Mouse (Mus musculus) stomach, embryonic 14.5 days (tissue): ENCODE data around the gene Ppm1l. TPM values are rescaled to one million over a fixed set of nuclear protein-coding genes. Genes with fewer than 3 reads are reported as not detected.

Experiments
- ATAC-seq: fragments of 200-750 bp; cut with Nextera tagmentation; 2 replicates; pipeline ENCODE4 v1.8.0; 2017; ENCODE audit warnings: low read depth, moderate TSS enrichment; ENCODE audit not compliant: insufficient number of reproducible peaks, insufficient read depth, low FRiP score
- H3K27ac ChIP-seq: fragments of 300-500 bp; sonication (generic); 2 replicates; pipeline ENCODE4 v1.5.1; 2014; ENCODE audit warnings: mild to moderate bottlenecking, low read length, moderate library complexity, mixed read lengths
- H3K27me3 ChIP-seq: fragments of 300-500 bp; sonication (generic); 2 replicates; pipeline ENCODE4 v1.6.1; 2014; ENCODE audit warnings: low read length, control low read depth, mixed read lengths; ENCODE audit not compliant: control insufficient read depth, insufficient read depth
- H3K36me3 ChIP-seq: fragments of 300-500 bp; sonication (generic); 2 replicates; pipeline ENCODE4 v1.6.1; 2014; ENCODE audit warnings: mild to moderate bottlenecking, control low read depth, low read length, moderate library complexity, mixed read lengths; ENCODE audit not compliant: control insufficient read depth, insufficient read depth
- H3K4me1 ChIP-seq: fragments of 300-500 bp; sonication (generic); 2 replicates; pipeline ENCODE4 v1.6.1; 2014; ENCODE audit warnings: low read length, control low read depth, mixed read lengths; ENCODE audit not compliant: control insufficient read depth, insufficient read depth
- H3K4me2 ChIP-seq: fragments of 300-500 bp; sonication (generic); replicated peaks from 2 replicates; pipeline ENCODE4 v1.6.1; 2014; ENCODE audit warnings: low read depth, low read length, control low read depth
- H3K4me3 ChIP-seq: fragments of 300-500 bp; sonication (generic); 2 replicates; pipeline ENCODE4 v1.5.1; 2014; ENCODE audit warnings: low read depth, low read length, control low read depth
- H3K9ac ChIP-seq: fragments of 300-500 bp; sonication (generic); replicated peaks from 2 replicates; pipeline ENCODE4 v1.6.1; 2014; ENCODE audit warnings: low read depth, mild to moderate bottlenecking, control low read depth, low read length, moderate library complexity, mixed read lengths
- H3K9me3 ChIP-seq: fragments of 300-500 bp; sonication (generic); 2 replicates; pipeline ENCODE4 v1.6.1; 2016; ENCODE audit warnings: low read depth, low read length, control low read depth; ENCODE audit not compliant: control insufficient read depth
- WGBS: fragments of 180-500 bp; shearing (Covaris S2); extraction: QIAGEN DNeasy Blood & Tissue Kit; methylation state at CpG from one replicate; pipeline ENCODE4 v1.1.7; 2014; 5-methylcytosine and 5-hydroxymethylcytosine counted together
- polyA plus RNA-seq: library from polyadenylated mRNA; unstranded; fragments of >200 nt; fragmentation: Nextera tagmentation; extraction: Ambion mirVana; gene quantifications from 2 replicates; pipeline ENCODE4 v1.2.1, GENCODE M21; 2014

Ppm1l gene
- polyA plus RNA-seq, 1 experiment from 2014 or later = 8.0 TPM

DNA sequence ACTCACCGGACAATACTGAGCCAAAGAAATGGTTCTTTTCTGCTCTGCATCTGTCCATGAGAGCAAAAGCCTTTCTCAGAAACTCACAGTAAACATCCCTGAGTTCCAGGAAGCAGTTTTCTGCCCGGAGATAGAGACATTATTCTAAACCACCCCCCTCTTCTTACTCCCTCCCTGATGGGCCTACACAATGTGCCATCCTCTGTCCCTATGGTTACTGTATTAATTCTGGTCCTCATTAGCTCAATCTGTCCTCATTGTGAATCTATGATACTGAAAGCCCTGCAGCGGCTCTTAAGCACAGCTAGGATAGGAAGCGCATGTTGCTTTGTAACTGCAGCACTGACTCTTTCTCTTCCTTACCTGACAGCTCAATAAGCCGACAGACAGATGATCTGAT, 228.4 kb downstream of the Ppm1l start:
- H3K4me3 ChIP-seq = no peak overlapping the region
- 74% methylated on average over 5 of the region's 5 CpGs for WGBS
- no peaks in the 10 kb centered on the region for H3K36me3 ChIP-seq
- no peaks in the 10 kb centered on the region for H3K4me1 ChIP-seq
- H3K9ac ChIP-seq = no peak overlapping the region
- no peaks in the 10 kb centered on the region for H3K27me3 ChIP-seq
- no peak overlapping the region for H3K27ac ChIP-seq
- ATAC-seq = no peak
- H3K4me2 ChIP-seq = no peak overlapping the region
- H3K9me3 ChIP-seq = no peaks in the 10 kb centered on the region

DNA sequence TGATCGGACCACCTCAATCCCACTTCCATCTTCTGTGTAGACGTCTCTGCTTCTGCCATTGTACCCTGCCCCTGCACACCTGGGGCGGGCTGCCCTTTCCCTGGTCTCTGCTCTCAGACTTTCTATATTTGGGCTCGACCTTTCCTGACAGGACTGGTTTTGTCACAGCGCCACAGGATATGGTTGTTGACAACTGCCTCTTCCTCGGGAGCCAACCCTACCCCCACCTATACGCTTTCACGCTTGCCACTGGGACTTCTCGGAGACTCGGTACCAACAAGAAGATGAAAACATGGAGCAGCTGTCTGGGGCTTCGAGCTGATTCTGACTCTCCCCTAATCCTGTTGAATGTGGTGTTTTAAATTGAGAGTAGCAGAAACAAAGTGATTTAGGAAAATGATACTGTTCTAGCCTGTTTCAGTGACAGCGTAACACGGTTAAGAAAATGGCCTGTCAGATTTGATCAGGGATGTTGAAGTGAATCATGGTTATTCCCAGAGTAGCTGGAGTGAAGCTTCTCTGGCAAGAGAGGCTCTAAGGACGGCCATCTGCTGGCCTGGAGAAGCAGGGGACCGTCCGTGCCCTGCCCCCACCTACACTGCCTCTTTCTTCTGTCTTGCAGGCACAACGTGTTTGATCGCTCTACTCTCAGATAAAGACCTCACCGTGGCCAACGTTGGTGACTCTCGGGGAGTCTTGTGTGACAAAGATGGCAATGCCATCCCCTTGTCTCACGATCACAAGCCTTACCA, 232.2 kb downstream of the Ppm1l start:
- Histone ChIP-seq H3K27me3 (no peaks in the 10 kb centered on the region), H3K4me2 (no peak overlapping the region), H3K36me3 (no peaks in the 10 kb centered on the region), H3K27ac (no peak overlapping the region), H3K4me3 (no peak overlapping the region), H3K9me3 (no peaks in the 10 kb centered on the region), H3K4me1 (no peaks in the 10 kb centered on the region), H3K9ac (no peak overlapping the region)
- WGBS = 76% methylated on average over 22 of the region's 22 CpGs
- no peak for ATAC-seq

DNA sequence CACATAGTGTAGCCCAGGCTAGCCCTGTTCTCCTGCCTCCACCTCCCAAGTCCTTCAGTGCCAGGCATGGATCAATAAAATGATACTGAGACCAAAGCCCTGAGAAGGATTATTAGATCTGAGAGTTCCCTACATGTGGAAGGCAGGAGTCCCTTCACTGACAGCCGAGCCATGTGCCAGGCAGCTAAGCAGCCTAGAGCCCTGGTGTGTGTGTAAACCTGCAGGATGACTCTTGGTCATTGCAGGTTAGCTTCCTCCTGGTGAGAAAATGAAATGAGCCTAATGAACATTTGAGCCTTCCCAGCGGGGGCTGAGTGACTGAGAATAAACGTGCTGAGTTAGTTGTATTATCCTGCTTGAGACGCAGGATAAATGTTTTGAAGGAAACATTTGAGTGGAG, 232.9 kb downstream of the Ppm1l start:
- no peak for ATAC-seq
- Histone ChIP-seq H3K4me1 (no peaks in the 10 kb centered on the region), H3K9ac (no peak overlapping the region), H3K36me3 (no peaks in the 10 kb centered on the region), H3K4me2 (no peak overlapping the region), H3K27ac (no peak overlapping the region), H3K9me3 (no peaks in the 10 kb centered on the region), H3K27me3 (no peaks in the 10 kb centered on the region), H3K4me3 (no peak overlapping the region)
- 75% methylated on average over 4 of the region's 4 CpGs for WGBS

DNA sequence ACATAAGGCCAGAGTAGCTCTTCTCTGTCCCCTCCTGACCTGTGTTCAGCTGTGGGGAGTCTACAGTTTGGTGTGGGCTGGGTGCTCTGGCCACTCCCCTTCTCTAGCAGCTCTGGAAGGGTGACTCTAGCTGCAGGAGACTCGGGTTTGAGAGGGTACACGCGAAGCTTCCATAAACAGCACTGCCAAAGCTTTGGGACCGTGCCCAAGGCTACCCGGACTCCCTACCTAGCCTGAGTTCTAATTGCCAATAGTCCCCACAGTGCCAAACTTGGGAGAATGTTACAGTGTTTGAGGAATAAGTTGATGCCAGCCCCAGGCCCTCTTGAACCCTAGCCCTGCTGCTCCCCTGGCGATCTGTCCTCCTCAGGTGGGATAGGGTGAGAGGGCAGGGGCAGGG, 238.8 kb downstream of the Ppm1l start:
- no peak for ATAC-seq
- WGBS = 86% methylated on average over 6 of the region's 6 CpGs

DNA sequence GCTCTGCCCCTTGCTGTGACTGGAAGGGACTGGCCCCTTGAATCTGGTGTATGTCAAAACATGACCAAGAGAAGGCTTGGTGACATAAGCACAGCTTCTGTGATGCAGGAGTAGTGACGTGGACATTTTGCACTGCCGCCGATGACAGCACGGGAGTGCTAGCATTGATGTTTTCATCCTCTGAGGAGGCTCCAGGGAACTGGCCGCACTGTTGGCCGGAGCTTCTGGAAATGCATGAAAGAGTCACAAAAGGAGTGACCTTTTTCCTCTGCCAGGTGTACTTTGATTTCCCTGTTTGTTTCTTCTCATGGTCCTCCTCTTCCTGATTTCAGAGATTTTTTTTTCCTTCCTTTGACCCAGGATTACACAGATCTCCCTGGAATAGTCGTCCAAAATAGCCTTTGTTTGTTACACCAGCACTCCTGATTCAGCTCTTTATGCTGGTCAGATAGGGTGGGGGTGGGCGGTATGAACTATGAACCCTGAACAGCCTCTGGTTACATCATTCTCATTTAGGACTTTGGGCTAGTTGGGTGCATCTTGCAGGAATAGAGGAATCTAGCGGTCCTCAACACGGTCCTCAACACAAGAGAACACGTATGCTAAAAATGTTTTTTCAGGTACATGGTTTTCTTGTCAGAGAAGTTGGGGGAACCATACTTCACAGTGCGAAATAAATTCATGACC, 239.6 kb downstream of the Ppm1l start:
- Histone ChIP-seq H3K4me3 (no peak overlapping the region), H3K9me3 (no peaks in the 10 kb centered on the region), H3K27ac (no peak overlapping the region), H3K36me3 (no peaks in the 10 kb centered on the region), H3K9ac (no peak overlapping the region), H3K27me3 (no peaks in the 10 kb centered on the region), H3K4me1 (peaks cover 6% of the 10 kb centered on the region; the same call in 1 of the 2 replicates), H3K4me2 (no peak overlapping the region)
- WGBS = 80% methylated on average over 12 of the region's 12 CpGs
- no peak for ATAC-seq

More for the DNA sequence above, 238.8 kb downstream of the Ppm1l start:
- Histone ChIP-seq H3K4me3 (no peak overlapping the region), H3K27me3 (no peaks in the 10 kb centered on the region), H3K27ac (no peak overlapping the region), H3K9me3 (no peaks in the 10 kb centered on the region), H3K36me3 (no peaks in the 10 kb centered on the region), H3K4me2 (no peak overlapping the region), H3K4me1 (peaks cover 6% of the 10 kb centered on the region; the same call in 1 of the 2 replicates), H3K9ac (no peak overlapping the region)

DNA sequence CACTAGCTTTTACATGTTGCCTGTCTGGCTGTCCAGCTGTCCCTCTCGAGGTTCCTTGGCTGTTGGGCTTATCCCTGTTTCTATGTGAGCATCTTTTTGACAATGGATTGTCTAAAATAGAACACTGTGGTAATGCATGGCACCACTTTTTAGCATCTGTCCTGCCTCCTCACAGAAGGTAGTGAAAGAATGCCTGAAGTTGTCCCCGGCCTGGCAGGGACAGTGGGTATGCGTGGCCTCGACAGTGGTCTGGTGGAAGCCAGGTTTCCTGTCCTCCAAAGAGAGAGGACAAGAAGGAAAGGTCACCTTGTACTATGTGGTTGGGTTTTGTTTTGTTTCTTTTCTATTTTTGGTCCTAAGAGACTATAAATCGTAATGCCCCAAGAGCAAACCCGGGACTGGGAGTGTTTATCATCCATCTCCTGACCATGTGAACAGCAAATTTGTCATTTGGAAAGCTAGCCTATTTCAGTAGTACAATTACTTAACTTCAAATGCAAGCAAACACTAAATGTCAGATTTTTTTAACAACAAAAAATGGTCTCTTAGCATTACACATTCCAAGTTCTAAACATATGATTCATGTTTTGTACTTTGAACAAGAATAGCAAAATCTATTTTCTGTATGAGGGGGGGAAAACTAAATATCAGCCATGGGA, 242.8 kb downstream of the Ppm1l start:
- no peaks in the 10 kb centered on the region for H3K27me3 ChIP-seq
- no peaks in the 10 kb centered on the region for H3K9me3 ChIP-seq
- H3K36me3 ChIP-seq = no peaks in the 10 kb centered on the region
- ATAC-seq = no peak
- no peak overlapping the region for H3K9ac ChIP-seq
- no peak overlapping the region for H3K27ac ChIP-seq
- no peak overlapping the region for H3K4me2 ChIP-seq
- WGBS = 56% methylated on average over 6 of the region's 6 CpGs
- H3K4me3 ChIP-seq = no peak overlapping the region
- H3K4me1 ChIP-seq = peaks cover 6% of the 10 kb centered on the region; the same call in 1 of the 2 replicates

DNA sequence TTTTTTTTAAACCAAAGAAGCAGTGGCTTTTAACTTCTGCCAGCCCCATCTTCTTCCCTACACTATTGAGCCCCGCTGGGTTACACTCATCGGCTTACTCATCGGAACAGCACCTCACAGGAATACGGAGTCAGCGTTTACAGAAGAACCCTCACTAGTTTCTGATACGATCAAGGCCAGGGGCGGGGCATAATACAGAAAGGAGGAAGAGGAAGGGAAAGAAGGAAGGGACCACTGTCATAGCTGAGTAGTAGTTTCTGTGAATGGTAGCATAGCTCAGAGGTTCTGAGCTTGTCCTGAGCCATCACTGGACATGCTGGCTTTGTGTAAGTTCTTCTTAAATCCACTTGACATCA, 243.3 kb downstream of the Ppm1l start:
- Histone ChIP-seq H3K9me3 (no peaks in the 10 kb centered on the region), H3K4me1 (peaks cover 6% of the 10 kb centered on the region; the same call in 1 of the 2 replicates), H3K9ac (no peak overlapping the region), H3K27ac (no peak overlapping the region), H3K4me3 (no peak overlapping the region), H3K4me2 (no peak overlapping the region), H3K27me3 (no peaks in the 10 kb centered on the region), H3K36me3 (no peaks in the 10 kb centered on the region)
- ATAC-seq = no peak
- WGBS = 49% methylated on average over 7 of the region's 7 CpGs

DNA sequence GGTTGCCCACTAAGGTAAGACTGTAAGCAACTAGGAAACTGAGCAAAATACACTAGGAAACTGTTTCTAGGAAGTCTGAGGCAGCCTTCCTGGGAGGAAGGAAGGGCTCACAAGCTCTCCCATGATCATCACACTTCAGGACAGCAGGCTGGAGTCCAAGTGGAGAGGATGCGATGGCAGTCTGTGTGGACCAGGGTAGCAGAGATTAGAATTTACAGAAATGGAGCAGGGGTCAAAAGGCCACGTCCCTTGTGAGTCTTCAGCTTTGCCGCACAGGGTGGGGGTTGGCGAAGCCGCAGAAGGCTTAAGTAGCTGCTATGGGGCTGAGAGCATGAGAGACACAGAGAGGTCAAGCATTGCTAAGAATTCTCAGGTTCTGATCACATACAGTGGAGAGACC, 245.0 kb downstream of the Ppm1l start:
- Histone ChIP-seq H3K9me3 (no peaks in the 10 kb centered on the region), H3K27ac (no peak overlapping the region), H3K4me3 (no peak overlapping the region), H3K4me2 (no peak overlapping the region), H3K36me3 (no peaks in the 10 kb centered on the region), H3K4me1 (peaks cover 6% of the 10 kb centered on the region; the same call in 1 of the 2 replicates), H3K27me3 (no peaks in the 10 kb centered on the region), H3K9ac (no peak overlapping the region)
- ATAC-seq = no peak
- 58% methylated on average over 5 of the region's 5 CpGs for whole genome bisulfite sequencing
